Mouse (Mus musculus) 3T3-L1 (cell line): ENCODE results near the gene Gm45062.
A peak's percentile ranks its signal among the peaks of the same experiment; 100 is the strongest.

Source experiments
- DNase-seq: peaks from one replicate; pipeline ENCODE4 v3.0.0-alpha.2; 2015; ENCODE audit warnings: low read depth, low spot score

Gm45062 gene

GRCm38 (mm10) chr6:8416802-8417569 lies 157.7 kb downstream of the Gm45062 start:
- DNase-seq = no peak

GRCm38 (mm10) chr6:8419485-8420186 lies 160.4 kb downstream of the Gm45062 start:
- no peak for DNase-seq

- DNase-seq = no peak
Observed at GRCm38 (mm10) chr6:8420187-8420503, 160.9 kb downstream of the Gm45062 start.

- DNase-seq = no peak
Observed at GRCm38 (mm10) chr6:8421421-8421820, 162.2 kb downstream of the Gm45062 start.

DNA sequence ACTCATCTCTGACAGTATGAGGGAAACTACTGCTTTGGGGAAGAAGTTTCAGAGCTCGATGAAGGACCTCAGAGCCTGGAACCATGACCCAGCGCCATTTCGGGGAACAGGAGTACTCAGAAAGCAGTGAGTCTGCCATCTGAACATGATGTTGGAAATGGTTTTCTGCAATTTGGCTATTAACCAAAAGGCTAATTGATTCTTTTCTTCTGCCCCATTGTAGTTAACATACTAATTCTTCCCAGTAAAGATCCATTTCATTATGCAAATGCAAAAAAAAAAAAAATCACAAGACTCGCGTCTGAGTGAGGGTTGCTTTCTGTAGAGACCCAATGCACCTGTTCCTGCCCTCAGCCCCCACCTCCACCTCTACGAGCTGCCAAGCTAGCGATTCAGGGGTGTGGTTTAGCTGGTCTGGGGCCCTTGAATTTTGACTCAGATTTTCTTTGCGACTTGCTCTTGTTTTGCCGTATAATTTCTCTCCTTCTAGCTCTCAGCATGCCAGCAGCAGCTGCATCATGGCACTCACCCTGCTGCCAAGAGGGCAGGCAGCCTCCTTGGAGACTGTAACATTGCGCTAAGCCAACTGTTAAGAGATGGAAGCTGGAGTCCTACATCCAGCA lies 162.8 kb downstream of the Gm45062 start:
- no peak for DNase-seq

- no peak for DNase-seq
Observed at GRCm38 (mm10) chr6:8423142-8423541, 163.9 kb downstream of the Gm45062 start.

GRCm38 (mm10) chr6:8427692-8428091 lies 168.4 kb downstream of the Gm45062 start:
- DNase-seq = no peak

DNA sequence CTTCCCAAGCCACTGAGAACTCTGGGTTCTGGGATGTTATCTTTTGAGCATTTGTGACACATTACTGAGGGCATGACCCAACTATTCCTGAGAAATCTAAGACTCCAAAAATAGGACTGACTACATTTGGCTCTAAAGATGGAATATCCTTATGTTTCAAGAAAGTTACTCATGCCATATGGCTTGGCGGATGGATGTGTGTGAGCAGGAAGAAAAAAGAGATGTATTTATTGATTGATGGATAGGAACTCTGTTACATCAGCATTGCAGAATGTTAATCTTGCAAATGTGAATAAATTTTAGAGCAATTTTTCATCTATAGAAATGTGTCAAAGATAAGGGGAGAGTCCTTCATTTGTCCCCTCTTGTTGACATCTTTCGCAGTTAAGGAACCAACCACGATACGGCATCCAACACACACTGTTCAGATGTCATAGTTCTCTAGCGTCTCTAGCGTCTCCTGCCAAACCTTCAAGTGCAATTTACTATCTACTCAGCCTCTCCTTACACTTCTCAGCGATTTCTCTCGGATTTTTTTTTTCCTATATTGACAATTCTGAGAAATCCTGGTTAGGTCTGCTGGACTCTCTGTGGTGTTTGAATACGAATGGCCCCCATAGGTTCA lies 171.5 kb downstream of the Gm45062 start:
- no peak for DNase-seq

DNA sequence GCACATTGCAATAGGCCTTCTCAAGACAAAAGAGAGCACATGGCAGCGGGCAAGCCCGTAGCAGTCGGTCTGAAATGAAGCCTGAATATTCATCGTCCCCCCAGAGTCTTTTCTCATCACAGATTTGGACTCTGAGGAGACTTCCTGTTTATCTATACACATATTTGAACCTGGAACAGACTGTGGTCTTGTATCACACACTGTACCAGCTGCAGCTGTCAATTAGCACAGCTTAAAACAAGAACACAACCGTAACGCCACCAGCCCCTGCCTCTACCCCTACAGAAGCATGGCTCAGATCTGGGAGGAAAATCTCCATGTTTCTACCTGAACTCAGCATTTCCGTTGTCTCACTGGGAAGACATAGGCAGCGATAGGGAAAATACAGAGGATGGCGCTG lies 173.9 kb downstream of the Gm45062 start:
- no peak for DNase-seq

DNA sequence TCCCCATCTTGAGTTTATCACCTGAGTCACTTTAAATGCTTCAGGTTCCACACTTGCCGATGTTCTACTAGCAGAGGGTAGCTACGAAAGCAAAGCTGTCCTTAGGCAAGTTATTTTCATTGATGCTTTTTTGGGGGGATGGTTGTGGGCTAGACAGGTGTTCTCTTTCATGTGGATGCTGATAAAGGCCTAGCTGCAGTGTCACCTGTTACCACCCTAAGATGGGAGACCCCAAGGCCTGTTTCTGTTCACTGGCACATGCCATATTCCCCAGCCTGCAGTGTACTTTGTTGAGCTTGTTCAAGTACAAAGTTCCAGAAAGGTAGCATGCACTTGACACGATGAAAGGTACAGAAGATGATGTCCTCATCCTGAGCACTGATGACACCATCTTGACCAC lies 178.7 kb downstream of the Gm45062 start:
- no peak for DNase-seq

DNA sequence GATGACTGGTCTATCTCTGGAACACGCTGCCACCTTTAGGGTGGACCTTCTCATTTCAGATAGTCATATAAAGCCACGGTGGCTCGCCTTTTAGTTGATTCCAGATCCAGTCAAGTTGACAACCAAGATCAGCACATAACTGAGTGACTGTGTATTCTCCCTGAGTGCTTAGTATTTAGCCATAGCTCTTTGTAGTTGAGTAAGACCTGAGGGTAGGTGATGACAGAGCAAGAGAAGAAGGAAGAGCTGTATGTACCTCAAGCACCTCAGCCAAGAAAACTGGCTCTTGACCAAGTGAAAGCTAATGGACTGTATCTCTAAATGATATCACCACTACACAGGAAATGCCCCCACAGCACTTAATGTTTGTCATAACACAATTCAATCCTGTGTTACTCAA lies 182.6 kb downstream of the Gm45062 start:
- DNase-seq = no peak

DNA sequence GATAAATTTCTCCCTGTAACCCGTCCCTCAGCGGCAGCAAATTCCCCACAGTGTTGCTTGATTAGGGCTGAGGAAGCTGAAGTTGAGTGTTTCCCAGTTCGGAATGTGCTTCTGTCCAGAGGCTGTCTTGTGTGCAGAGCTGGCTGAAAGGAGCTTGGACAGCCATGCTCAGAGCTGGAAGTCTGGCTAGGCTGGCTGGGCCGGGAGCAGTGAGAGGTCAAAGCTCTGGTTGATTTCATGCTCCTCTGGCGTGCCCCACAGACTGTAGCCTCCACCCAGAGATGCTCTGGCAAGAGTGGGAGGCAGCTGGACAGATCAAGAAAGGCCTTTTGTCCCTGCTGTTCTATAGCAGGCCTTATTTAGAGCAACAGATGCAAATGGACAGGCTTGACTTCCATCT lies 187.5 kb downstream of the Gm45062 start:
- peak; percentile 13 for DNase-seq

DNA sequence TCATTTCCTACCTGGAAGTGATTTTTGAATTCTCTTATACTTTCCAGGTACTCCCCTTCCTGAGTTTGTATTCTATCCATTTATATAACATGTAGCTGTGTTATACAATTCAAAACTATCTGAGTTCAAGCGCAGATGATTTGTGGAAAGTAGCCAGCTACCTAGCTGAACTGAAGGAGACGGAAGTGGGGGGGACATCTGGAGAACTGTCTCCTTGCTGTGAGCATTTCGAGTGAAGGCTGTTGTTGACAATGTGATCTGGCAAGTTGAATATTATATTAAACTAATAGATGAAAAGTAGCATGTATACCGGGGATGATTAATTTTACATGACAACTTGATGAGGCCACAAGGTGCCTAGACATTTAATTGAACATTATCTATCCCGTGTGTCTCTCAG lies 196.3 kb downstream of the Gm45062 start:
- DNase-seq = no peak

GRCm38 (mm10) chr6:8458596-8458995 lies 199.3 kb downstream of the Gm45062 start:
- no peak for DNase-seq

- DNase-seq = no peak
Observed at GRCm38 (mm10) chr6:8462447-8462846, 203.2 kb downstream of the Gm45062 start.

DNA sequence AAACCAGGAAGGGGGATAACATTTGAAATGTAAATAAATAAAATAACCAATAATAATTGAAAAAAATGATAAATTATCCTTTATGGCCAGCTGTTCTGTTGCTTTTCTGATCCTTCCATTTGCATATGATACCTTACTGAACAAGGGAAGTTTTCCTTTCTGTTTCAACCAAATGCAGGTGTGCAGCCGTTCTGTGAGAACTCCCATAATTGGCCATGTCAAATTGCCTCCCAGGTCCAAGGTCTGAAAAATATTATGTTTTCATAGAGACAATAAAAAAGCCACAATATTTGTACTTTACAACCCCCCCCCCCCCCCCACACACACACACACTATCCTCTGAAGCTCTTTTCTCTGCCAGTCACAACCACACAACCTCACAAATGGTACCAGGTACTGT lies 206.1 kb downstream of the Gm45062 start:
- DNase-seq = no peak

DNA sequence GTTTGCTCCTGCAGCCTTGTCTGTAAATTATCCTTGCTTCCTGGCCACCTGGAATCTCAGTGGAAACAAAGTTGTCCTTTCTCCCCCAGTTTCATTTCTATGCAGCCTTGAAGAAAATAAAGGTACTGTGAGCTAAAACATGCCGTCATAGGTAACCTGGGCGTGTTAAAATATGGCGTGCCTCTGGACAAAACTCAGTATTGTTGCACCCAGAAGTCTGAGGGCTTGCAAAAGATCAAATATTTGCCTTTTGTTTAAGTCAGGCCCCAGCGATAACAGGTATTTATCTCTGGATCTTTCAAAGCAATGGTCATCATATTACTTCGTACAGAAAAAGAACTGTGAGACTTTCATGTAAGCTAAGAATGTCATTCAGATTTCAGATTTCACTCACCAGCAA lies 206.7 kb downstream of the Gm45062 start:
- DNase-seq = no peak

- no peak for DNase-seq
Observed at GRCm38 (mm10) chr6:8467667-8468337, 208.6 kb downstream of the Gm45062 start.

GRCm38 (mm10) chr6:8469918-8470317 lies 210.7 kb downstream of the Gm45062 start:
- DNase-seq = no peak

- no peak for DNase-seq
Observed at GRCm38 (mm10) chr6:8472125-8472524, 212.9 kb downstream of the Gm45062 start.

DNA sequence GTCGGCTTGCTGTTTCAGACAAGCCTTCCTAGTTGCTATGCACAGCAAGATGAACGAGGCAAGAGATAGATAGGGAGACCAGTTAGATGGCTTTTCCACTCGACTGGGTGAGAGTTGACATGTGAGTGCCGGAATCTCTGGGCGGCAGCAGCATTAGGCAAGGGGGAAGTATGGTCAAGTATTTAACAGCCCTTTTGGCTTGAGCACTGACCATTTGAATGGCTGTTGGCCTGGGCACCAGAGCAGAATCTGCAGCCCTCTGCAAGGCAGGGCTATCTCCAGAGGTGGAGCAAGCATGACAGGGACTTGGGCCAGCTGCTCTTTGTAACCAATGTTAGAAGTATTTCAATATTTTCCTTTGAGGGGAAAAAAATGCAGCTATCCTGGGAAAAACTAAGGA lies 213.7 kb downstream of the Gm45062 start:
- no peak for DNase-seq

GRCm38 (mm10) chr6:8473498-8473897 lies 214.2 kb downstream of the Gm45062 start:
- DNase-seq = no peak
